13 mouse cellular contexts compared by ENCODE assay signal in the genomic region with DNA sequence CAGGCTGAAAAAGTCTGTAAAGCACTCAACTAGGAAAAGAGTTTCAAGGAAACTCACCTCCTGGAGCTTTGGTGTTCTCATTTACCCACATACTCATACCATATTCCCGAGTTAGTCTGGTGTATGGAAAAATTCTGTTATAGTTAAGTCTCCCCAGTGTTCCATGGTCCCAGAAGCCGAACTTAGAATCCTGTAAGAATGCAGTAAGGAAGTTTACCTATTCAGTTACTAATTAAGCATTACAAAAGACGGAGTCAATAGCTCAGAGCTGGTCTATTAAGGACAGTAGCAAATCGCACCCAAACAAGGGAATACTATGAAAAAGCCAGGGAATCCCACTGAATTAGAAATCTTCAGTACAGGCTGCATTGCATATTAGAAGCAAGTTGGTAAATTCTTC.
"Had no signal": no experiment of that assay in that cellular context is flagged by ENCODE, and none has a peak within 500 bp of the region (broad histone marks: within the 10 kb centered on the region; RNA-seq: fewer than 3 reads in every experiment).

No protein-coding gene starts in this region.

- H3K9ac ChIP-seq: limb, embryonic 12.5 days; liver, embryonic 14.5 days; midbrain, embryonic 13.5 days had no signal

- H3K27ac ChIP-seq: limb, embryonic 12.5 days; liver, embryonic 14.5 days; midbrain, embryonic 13.5 days had no signal

- H3K27me3 ChIP-seq: limb, embryonic 12.5 days; midbrain, embryonic 13.5 days had no signal

- H3K36me3 ChIP-seq: limb, embryonic 12.5 days; midbrain, embryonic 13.5 days had no signal

- H3K4me3 ChIP-seq: limb, embryonic 12.5 days; midbrain, embryonic 13.5 days had no signal

- H3K4me1 ChIP-seq: limb, embryonic 12.5 days; midbrain, embryonic 13.5 days had no signal

- DNase-seq: kidney, adult 18-20 months; kidney, postnatal 14 days; layer of hippocampus, adult 9-11 months; layer of hippocampus, postnatal 36 days; liver; lung, adult 2 months; lung, postnatal 36 days; right cerebral cortex, postnatal 14 days; thymus, postnatal 4 days had no signal

- H3K9me3 ChIP-seq: limb, embryonic 12.5 days; midbrain, embryonic 13.5 days had no signal

- ATAC-seq: lung, postnatal 0 days; midbrain, embryonic 13.5 days had no signal

- H3K4me2 ChIP-seq: limb, embryonic 12.5 days; midbrain, embryonic 13.5 days had no signal
